Mouse (Mus musculus): ENCODE results near the gene Plppr5. TPM values are rescaled to one million over a fixed set of nuclear protein-coding genes. Genes with fewer than 3 reads are reported as not detected.

Plppr5 gene
- not detected for total RNA-seq (2023)

DNA sequence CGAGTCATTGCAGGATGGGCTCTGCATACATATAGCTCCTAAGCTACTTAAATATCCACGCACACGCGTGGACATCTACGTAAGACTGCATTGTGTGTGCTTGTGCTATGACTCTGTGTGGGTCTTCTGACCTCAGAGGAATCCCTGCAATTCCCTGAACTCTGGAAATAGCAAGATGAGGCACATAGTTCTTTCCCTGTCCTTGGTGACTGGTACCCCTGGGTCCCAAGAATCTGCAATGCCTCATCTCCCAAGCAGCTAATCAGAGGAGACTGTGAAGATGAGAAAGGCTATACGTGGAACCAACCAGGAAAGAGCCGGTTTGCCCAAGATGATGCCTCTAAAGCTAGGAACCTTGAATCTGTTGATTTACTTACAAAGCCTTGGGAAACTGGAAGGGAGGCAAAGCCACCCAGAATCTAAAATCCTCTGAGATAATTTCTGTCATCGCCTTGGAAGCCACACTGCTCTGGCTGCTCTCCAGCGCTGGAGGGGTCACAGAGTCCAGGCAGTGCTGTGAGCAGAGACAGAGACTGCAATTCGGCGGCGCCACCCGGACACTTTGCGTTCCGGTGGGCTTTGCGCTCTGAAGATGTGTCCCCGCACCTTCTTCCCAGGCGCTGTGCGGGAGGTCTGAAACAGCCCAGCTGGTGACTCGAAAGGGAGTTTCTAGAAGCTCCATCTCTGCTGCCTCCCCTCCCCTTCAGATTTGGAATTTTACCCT lies at the start of gene Plppr5:
Gene Plppr5 (plus strand): TSS at position 308 of the 724 bp plus-strand sequence.

Other genes starting within 250 kb of the Plppr5 start
- gene Plppr4, start 214.0 kb upstream of the Plppr5 start, total RNA-seq (2023): not detected

Data from B cell, adult 67 days (primary cell).